Mouse (Mus musculus) heart, embryonic 16.5 days (tissue): ENCODE measurements around the gene Tmem30a. TPM values are rescaled to one million over a fixed set of nuclear protein-coding genes. Genes with fewer than 3 reads are reported as not detected.

Experiments used
- ATAC-seq: fragments of 200-750 bp; cut with Nextera tagmentation; replicated peaks from 2 replicates; pipeline ENCODE4 v1.8.0; 2017; ENCODE audit warnings: moderate number of reproducible peaks; ENCODE audit not compliant: insufficient read depth, low FRiP score; ENCODE audit errors: extremely low read depth
- H3K27ac ChIP-seq: fragments of 300-500 bp; sonication (generic); 2 replicates; pipeline ENCODE4 v1.5.1; 2014; ENCODE audit warnings: mild to moderate bottlenecking, low read length, control low read depth, moderate library complexity
- H3K27me3 ChIP-seq: fragments of 300-500 bp; sonication (generic); 2 replicates; pipeline ENCODE4 v1.6.1; 2014; ENCODE audit warnings: low read length, mixed read lengths; ENCODE audit not compliant: control insufficient read depth, insufficient read depth
- H3K36me3 ChIP-seq: fragments of 300-500 bp; sonication (generic); 2 replicates; pipeline ENCODE4 v1.6.1; 2014; ENCODE audit not compliant: control insufficient read depth, insufficient read depth
- H3K4me1 ChIP-seq: fragments of 300-500 bp; sonication (generic); 2 replicates; pipeline ENCODE4 v1.6.1; 2014; ENCODE audit warnings: low read length, mixed read lengths; ENCODE audit not compliant: control insufficient read depth, insufficient read depth
- H3K4me2 ChIP-seq: fragments of 300-500 bp; sonication (generic); 2 replicates; pipeline ENCODE4 v1.6.1; 2014; ENCODE audit warnings: low read depth, mild to moderate bottlenecking, control low read depth, low read length
- H3K4me3 ChIP-seq: fragments of 300-500 bp; sonication (generic); 2 replicates; pipeline ENCODE4 v1.5.1; 2014; ENCODE audit warnings: mild to moderate bottlenecking, control low read depth, low read length
- H3K9ac ChIP-seq: fragments of 300-500 bp; sonication (generic); 2 replicates; pipeline ENCODE4 v1.6.1; 2014; ENCODE audit warnings: low read length, control low read depth
- H3K9me3 ChIP-seq: fragments of 300-500 bp; sonication (generic); replicated peaks from 2 replicates; pipeline ENCODE4 v1.6.1; 2016; ENCODE audit warnings: low read length; ENCODE audit not compliant: control insufficient read depth
- WGBS: fragments of 180-500 bp; shearing (Covaris S2); extraction: QIAGEN DNeasy Blood & Tissue Kit; methylation state at CpG from one replicate; pipeline ENCODE4 v1.1.7; 2014; 5-methylcytosine and 5-hydroxymethylcytosine counted together
- polyA plus RNA-seq: library from polyadenylated mRNA; unstranded; fragments of >200 nt; fragmentation: Nextera tagmentation; extraction: Ambion mirVana; gene quantifications from 2 replicates; pipeline ENCODE4 v1.2.1, GENCODE M21; 2015

Tmem30a gene
- 75.6 and 76.7 TPM in 2 replicates for polyA plus RNA-seq

- Histone ChIP-seq H3K4me3 (peak within 1 kb of the TSS; percentile 99), H3K36me3 (no peaks in the 10 kb centered on the region), H3K27me3 (no peaks in the 10 kb centered on the region), H3K9ac (peak within 1 kb of the TSS; percentile 96), H3K27ac (peak within 1 kb of the TSS; percentile 89), H3K4me2 (peak within 1 kb of the TSS; percentile 86), H3K4me1 (peaks cover 9% of the 10 kb centered on the region), H3K9me3 (no peaks in the 10 kb centered on the region)
- peak; percentile 96 for ATAC-seq
- under 1% methylated on average over 91 of the region's 91 CpGs for WGBS
Observed at GRCm38 (mm10) chr9:79792841-79793835, at the start of gene Tmem30a. Tmem30a (minus strand) TSS chr9:79793507.

- no peaks in the 10 kb centered on the region for H3K4me1 ChIP-seq
- no peak overlapping the region for H3K9ac ChIP-seq
- peaks cover 9% of the 10 kb centered on the region; the same call in 1 of the 2 replicates for H3K36me3 ChIP-seq
- no peak overlapping the region for H3K27ac ChIP-seq
- peaks cover 5% of the 10 kb centered on the region; the same call in 1 of the 2 replicates for H3K9me3 ChIP-seq
- ATAC-seq = no peak
- H3K4me3 ChIP-seq = no peak overlapping the region
- WGBS = 75% methylated on average over 6 of the region's 6 CpGs
- H3K4me2 ChIP-seq = no peak overlapping the region
- H3K27me3 ChIP-seq = no peaks in the 10 kb centered on the region
Observed at GRCm38 (mm10) chr9:79842615-79843014, 49.3 kb upstream of the Tmem30a start.

DNA sequence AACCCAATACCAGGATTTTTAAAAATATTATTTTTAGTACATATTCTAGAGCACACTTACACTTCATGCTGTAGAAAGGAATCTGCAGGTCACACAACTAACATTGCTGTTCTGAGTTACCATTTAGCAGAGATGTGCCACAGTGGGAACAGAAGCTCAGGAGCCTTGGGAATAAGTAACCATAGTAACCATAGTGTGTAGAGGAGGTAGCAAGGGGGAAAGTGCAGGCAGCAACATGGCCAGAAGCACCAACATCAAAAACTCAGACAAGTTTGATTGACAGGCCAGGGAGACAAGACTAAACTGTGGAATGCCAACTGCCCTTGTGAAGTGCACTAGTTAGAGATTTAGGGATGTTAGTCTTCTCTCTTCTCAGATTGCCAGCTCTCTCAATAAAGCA is 48.7 kb upstream of the Tmem30a start:
- H3K27me3 ChIP-seq = no peaks in the 10 kb centered on the region
- no peak overlapping the region for H3K4me3 ChIP-seq
- H3K4me1 ChIP-seq = no peaks in the 10 kb centered on the region
- no peak overlapping the region for H3K9ac ChIP-seq
- peaks cover 4% of the 10 kb centered on the region; the same call in 1 of the 2 replicates for H3K36me3 ChIP-seq
- no peak overlapping the region for H3K4me2 ChIP-seq
- ATAC-seq = no peak
- H3K27ac ChIP-seq = no peak overlapping the region
- H3K9me3 ChIP-seq = peaks cover 5% of the 10 kb centered on the region; the same call in 1 of the 2 replicates

GRCm38 (mm10) chr9:79831294-79831693 is 38.0 kb upstream of the Tmem30a start:
- Histone ChIP-seq H3K4me2 (no peak overlapping the region), H3K9me3 (no peaks in the 10 kb centered on the region), H3K27ac (no peak overlapping the region), H3K9ac (no peak overlapping the region), H3K4me1 (peaks cover 16% of the 10 kb centered on the region), H3K36me3 (no peaks in the 10 kb centered on the region), H3K4me3 (no peak overlapping the region), H3K27me3 (no peaks in the 10 kb centered on the region)
- ATAC-seq = no peak
- 91% methylated on average over 1 of the region's 1 CpGs for WGBS

- Histone ChIP-seq H3K27me3 (no peaks in the 10 kb centered on the region), H3K9me3 (no peaks in the 10 kb centered on the region), H3K27ac (0 out of 2 replicates have a peak overlapping the region, but pooled peaks have one; percentile 21), H3K36me3 (no peaks in the 10 kb centered on the region), H3K9ac (no peak overlapping the region), H3K4me2 (no peak overlapping the region), H3K4me1 (peaks cover 16% of the 10 kb centered on the region), H3K4me3 (no peak overlapping the region)
- ATAC-seq = no peak
- WGBS = 34% methylated on average over 4 of the region's 4 CpGs
Observed at GRCm38 (mm10) chr9:79830874-79831273, 37.6 kb upstream of the Tmem30a start.

DNA sequence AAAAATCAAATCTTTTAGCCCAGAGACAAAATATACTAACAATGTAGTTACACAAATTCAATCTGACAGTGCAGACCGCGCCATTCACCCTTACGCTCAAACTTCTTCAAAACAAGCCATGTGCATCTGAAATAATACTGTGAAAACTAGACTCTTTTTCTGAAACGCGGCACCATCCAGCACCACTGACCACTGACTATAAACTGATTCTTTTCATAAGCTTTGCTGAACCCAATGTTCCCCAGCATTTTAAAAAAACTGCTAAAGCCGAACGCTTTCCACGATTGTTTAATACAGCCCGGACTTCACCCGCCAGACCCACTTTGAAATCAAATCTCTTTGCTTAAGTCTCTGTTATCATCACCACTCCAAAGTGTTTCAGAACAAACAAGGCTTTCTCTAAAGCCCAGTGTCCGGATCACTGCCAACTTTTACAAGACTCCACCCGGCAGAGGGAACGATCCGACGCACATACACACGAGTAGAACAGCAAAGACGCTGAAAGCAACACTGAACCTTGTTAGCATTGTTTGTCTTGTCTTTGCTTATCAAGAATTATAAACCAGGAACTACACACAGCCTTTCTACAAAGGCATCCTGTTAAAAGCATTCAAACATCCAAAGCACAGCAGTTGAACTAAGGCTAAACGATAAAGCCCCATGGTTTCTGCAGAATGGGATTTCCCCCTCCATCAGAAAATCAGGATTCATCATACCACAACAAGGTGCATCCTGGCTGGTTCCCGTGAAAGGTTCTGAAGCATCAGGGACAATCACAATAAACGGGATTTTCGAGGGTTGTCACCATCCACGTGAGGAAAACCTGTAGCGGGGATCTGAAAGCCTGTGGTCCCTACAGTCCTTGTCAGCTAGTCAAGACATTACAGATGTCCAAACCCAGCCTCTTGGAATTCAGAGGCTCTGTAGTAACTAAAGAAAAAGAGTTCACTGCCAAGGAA is 36.8 kb upstream of the Tmem30a start:
- Histone ChIP-seq H3K36me3 (no peaks in the 10 kb centered on the region), H3K27me3 (no peaks in the 10 kb centered on the region), H3K9me3 (no peaks in the 10 kb centered on the region), H3K4me2 (peak overlapping the region; percentile 49), H3K4me3 (peak overlapping the region; percentile 16; the same call in 1 of the 2 replicates), H3K27ac (peak overlapping the region; percentile 35), H3K4me1 (peaks cover 16% of the 10 kb centered on the region), H3K9ac (peak overlapping the region; percentile 1; the same call in 1 of the 2 replicates)
- 52% methylated on average over 23 of the region's 23 CpGs for WGBS
- no peak for ATAC-seq

DNA sequence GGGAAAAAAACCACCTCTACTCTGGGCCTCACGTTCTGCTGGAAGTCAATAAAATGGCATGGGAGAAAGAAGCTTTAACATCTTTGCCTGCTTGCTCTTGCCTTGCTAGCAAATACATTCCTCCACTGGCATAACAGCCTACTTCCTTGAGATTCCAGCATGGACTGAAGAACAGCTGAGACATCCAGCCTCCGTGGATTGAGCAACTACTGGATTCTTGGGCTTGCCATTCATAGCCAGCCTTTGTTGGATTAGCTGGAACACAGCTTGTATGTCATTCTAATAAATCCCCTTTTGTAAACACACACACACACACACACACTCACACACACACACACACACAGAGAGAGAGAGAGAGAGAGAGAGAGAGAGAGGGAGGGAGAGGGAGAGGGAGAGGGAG is 33.8 kb upstream of the Tmem30a start:
- Histone ChIP-seq H3K4me3 (no peak overlapping the region), H3K9ac (no peak overlapping the region), H3K36me3 (no peaks in the 10 kb centered on the region), H3K27ac (no peak overlapping the region), H3K9me3 (no peaks in the 10 kb centered on the region), H3K4me1 (peaks cover 16% of the 10 kb centered on the region), H3K27me3 (no peaks in the 10 kb centered on the region), H3K4me2 (no peak overlapping the region)
- WGBS = 85% methylated on average over 2 of the region's 2 CpGs
- ATAC-seq = no peak

- 82% methylated on average over 7 of the region's 7 CpGs for WGBS
- no peak overlapping the region for H3K9ac ChIP-seq
Observed at GRCm38 (mm10) chr9:79825526-79825925, 32.2 kb upstream of the Tmem30a start.

More at GRCm38 (mm10) chr9:79825526-79825925, 32.2 kb upstream of the Tmem30a start:
- no peak for ATAC-seq
- Histone ChIP-seq H3K4me3 (no peak overlapping the region), H3K4me1 (peaks cover 8% of the 10 kb centered on the region), H3K36me3 (no peaks in the 10 kb centered on the region; the same call in 1 of the 2 replicates), H3K27ac (no peak overlapping the region), H3K27me3 (no peaks in the 10 kb centered on the region), H3K4me2 (no peak overlapping the region), H3K9me3 (no peaks in the 10 kb centered on the region)
